Mouse (Mus musculus): ENCODE measurements around the gene Clec4a1. TPM values are rescaled to one million over a fixed set of nuclear protein-coding genes. Genes with fewer than 3 reads are reported as not detected.

Clec4a1 gene
- polyA plus RNA-seq, 1 experiment from 2014 or later: 0.63 TPM

DNA sequence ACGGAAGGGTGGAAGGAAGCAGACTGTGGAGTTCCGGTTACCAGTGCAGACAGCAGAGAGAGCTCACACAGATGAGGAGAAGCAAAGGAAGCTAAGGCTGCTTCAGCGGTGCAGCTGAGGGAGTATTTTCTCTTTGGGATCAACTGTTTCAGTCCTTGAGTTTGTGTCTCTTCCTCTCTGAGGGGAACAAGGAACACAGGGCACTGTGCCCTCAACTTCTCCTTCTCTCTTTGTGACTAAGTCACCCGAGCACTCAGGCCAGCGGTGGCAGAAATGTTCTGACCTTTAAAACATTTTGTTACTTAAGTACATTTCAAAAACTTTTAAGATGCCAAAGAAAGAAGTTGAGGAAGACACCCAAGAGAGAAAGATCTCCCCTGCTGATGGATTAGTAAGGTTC lies 18.0 kb downstream of the Clec4a1 start:
- DNase-seq (ENCODE audit: low spot score): no peak
- H3K9me3 ChIP-seq: no peaks in the 10 kb centered on the region
- no peak overlapping the region for H3K4me3 ChIP-seq
- H3K27me3 ChIP-seq (ENCODE audit: insufficient read depth, poor library complexity, severe bottlenecking): no peaks in the 10 kb centered on the region
- no peak overlapping the region for H3K27ac ChIP-seq
- WGBS: 76% methylated on average over 5 of the region's 5 CpGs
- no peaks in the 10 kb centered on the region for H3K4me1 ChIP-seq
- no peaks in the 10 kb centered on the region for H3K36me3 ChIP-seq

DNA sequence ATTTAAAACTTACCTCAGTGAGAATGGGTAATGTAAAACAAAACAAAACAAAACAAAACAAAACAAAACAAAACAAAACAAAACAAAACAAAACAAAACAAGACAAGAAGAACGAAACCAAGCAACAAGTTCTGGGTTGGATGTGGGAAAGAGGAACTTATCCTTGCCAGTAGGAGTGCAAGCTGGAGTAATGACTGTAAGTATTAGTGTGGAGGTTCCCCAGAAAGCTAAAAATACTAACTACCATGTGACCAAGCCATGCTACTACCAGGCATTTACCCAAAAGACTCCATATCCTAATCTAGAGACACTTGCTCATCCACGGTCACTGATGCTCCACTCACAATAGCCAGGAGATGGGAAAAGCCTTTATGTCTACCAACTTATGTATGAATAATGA lies 25.1 kb downstream of the Clec4a1 start:
- Histone ChIP-seq H3K27ac (no peak overlapping the region), H3K27me3 (ENCODE audit: insufficient read depth, poor library complexity, severe bottlenecking) (no peaks in the 10 kb centered on the region), H3K4me3 (no peak overlapping the region), H3K36me3 (no peaks in the 10 kb centered on the region), H3K4me1 (no peaks in the 10 kb centered on the region), H3K9me3 (no peaks in the 10 kb centered on the region)
- 83% methylated on average over 2 of the region's 2 CpGs for WGBS
- no peak for DNase-seq (ENCODE audit: low spot score)

DNA sequence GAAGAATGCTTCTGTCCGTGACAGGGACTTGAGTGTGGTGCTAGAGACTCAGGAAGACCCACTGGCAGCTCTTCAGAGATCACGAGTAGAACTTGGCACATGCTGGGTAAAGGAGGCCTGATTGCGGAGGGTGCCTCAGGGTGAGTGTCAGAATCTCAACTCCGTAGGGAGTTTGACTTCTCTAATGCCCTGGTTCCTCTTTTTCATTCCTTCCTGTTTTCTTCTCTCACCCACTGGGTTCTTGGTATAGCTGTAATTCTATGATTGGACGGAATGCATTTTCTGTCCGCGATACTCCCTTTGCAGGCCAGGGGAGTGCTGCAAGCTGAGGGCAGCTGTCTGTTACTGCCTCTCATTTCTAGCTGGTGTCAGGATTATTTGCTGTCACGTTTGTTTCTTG lies 30.8 kb downstream of the Clec4a1 start, which contains the start of gene Clec4a3:
Gene Clec4a3, plus strand, starts transcription at position 115 of the 400 bp plus-strand sequence.
- H3K9me3 ChIP-seq: no peaks in the 10 kb centered on the region
- no peaks in the 10 kb centered on the region for H3K27me3 ChIP-seq (ENCODE audit: insufficient read depth, poor library complexity, severe bottlenecking)
- H3K4me1 ChIP-seq: no peaks in the 10 kb centered on the region
- no peak for DNase-seq (ENCODE audit: low spot score)
- H3K27ac ChIP-seq: no peak within 1 kb of the TSS
- 76% methylated on average over 8 of the region's 8 CpGs for WGBS
- no peaks in the 10 kb centered on the region for H3K36me3 ChIP-seq
- H3K4me3 ChIP-seq: no peak within 1 kb of the TSS

DNA sequence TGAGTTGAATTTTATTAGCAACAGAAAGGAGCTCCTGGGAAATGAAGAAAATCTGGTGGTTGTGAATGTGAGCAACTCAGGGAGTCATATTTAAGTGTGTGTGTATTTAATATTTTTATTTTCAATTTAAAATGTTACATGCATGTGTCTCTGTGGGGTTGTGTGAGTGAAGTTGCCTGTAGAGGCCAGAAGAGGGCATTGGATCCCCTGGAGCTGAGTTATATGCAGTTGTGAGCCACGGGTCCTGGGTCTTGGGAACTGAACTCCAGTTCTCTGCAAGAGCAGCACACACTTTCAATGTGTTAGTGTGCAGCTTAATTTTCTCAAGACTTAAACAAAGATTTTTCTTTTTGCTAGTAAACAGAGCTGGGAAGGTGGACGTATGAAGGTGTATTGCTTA lies 42.9 kb downstream of the Clec4a1 start:
- no peaks in the 10 kb centered on the region for H3K4me1 ChIP-seq
- H3K36me3 ChIP-seq: no peaks in the 10 kb centered on the region
- H3K27me3 ChIP-seq (ENCODE audit: insufficient read depth, poor library complexity, severe bottlenecking): no peaks in the 10 kb centered on the region
- no peak overlapping the region for H3K4me3 ChIP-seq
- 72% methylated on average over 2 of the region's 2 CpGs for WGBS
- DNase-seq (ENCODE audit: low spot score): no peak
- no peaks in the 10 kb centered on the region for H3K9me3 ChIP-seq
- H3K27ac ChIP-seq: no peak overlapping the region

DNA sequence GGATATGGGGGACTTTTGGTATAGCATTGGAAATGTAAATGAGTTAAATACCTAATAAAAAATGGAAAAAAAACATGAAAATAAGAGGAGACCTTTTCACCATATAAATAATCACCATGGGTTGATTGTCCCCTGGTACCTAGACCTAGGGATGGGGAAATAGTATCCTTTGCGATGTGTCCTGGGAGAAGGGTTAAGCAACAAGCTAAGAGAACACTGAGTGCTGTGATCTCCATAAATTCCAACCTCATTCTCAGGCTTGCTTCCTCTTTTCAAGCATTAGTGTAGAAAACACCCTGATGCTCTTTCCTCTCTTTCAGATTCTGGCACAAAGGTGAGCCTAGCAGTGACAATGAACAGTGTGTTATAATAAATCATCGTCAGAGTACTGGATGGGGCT lies 47.4 kb downstream of the Clec4a1 start:
- H3K4me3 ChIP-seq: no peak overlapping the region
- no peaks in the 10 kb centered on the region for H3K27me3 ChIP-seq (ENCODE audit: insufficient read depth, poor library complexity, severe bottlenecking)
- 73% methylated on average over 2 of the region's 2 CpGs for WGBS
- no peaks in the 10 kb centered on the region for H3K4me1 ChIP-seq
- H3K9me3 ChIP-seq: no peaks in the 10 kb centered on the region
- H3K27ac ChIP-seq: no peak overlapping the region
- H3K36me3 ChIP-seq: no peaks in the 10 kb centered on the region
- no peak for DNase-seq (ENCODE audit: low spot score)

Other genes with a start within 250 kb of the Clec4a1 start
- gene Nanog, start 214.4 kb upstream of the Clec4a1 start, polyA plus RNA-seq (2016; fragmentation: Nextera tagmentation; extraction: Ambion mirVana): 0.20 and 0.57 TPM in 2 replicates
- 55.8 and 85.3 TPM in 2 replicates for gene Slc2a3, start 120.2 kb upstream of the Clec4a1 start, polyA plus RNA-seq (2016; fragmentation: Nextera tagmentation; extraction: Ambion mirVana)
- 4.8 and 4.9 TPM in 2 replicates for gene Foxj2, start 101.9 kb upstream of the Clec4a1 start, polyA plus RNA-seq (2016; fragmentation: Nextera tagmentation; extraction: Ambion mirVana)
- gene C3ar1, start 65.7 kb upstream of the Clec4a1 start, polyA plus RNA-seq (2016; fragmentation: Nextera tagmentation; extraction: Ambion mirVana): 0.74 and 0.85 TPM in 2 replicates
- 61.5 and 70.6 TPM in 2 replicates for gene Necap1, start 47.4 kb upstream of the Clec4a1 start, polyA plus RNA-seq (2016; fragmentation: Nextera tagmentation; extraction: Ambion mirVana)
- gene Clec4a3, start 30.7 kb downstream of the Clec4a1 start, polyA plus RNA-seq (2016; fragmentation: Nextera tagmentation; extraction: Ambion mirVana): 0.11 TPM in 1 of 2 replicates, not detected in the other
- not detected in 2 replicates for gene Clec4a4, start 68.5 kb downstream of the Clec4a1 start, polyA plus RNA-seq (2016; fragmentation: Nextera tagmentation; extraction: Ambion mirVana)
- gene Clec4b1, start 128.1 kb downstream of the Clec4a1 start, polyA plus RNA-seq (2016; fragmentation: Nextera tagmentation; extraction: Ambion mirVana): not detected in 2 replicates
- not detected in 2 replicates for gene Clec4a2, start 184.6 kb downstream of the Clec4a1 start, polyA plus RNA-seq (2016; fragmentation: Nextera tagmentation; extraction: Ambion mirVana)